Mouse (Mus musculus) ES-Bruce4 (cell line): ENCODE measurements around the gene Efnb2.

Experiments
- CTCF ChIP-seq: IDR thresholded peaks from one replicate; pipeline ENCODE4 v1.8.1; 2011; ENCODE audit warnings: low read depth, low read length
- EP300 ChIP-seq: IDR thresholded peaks from 2 replicates; pipeline ENCODE4 v1.6.1; 2011; ENCODE audit warnings: low read depth, low read length; ENCODE audit not compliant: insufficient read depth
- POLR2A ChIP-seq: IDR thresholded peaks from one replicate; pipeline ENCODE4 v1.8.1; 2011; ENCODE audit warnings: low read length; ENCODE audit not compliant: insufficient read depth

GRCm38 (mm10) chr8:8653343-8653742 is 7.7 kb downstream of the Efnb2 start:
- TF ChIP-seq EP300 (no peak), CTCF (no peak), POLR2A (no peak)
